Mouse (Mus musculus) midbrain, embryonic 16.5 days (tissue): Measurements from ENCODE around the gene Nol9. TPM values are rescaled to one million over a fixed set of nuclear protein-coding genes. Genes with fewer than 3 reads are reported as not detected.
"Not testable (repeated sequence)": the region's sequence is repeated elsewhere in the genome, so short reads cannot be mapped to it uniquely, and the experiment has no call there.

ENCODE experiments used
- ATAC-seq: fragments of 200-750 bp; cut with Nextera tagmentation; 2 replicates; pipeline ENCODE4 v1.8.0; 2017; ENCODE audit warnings: moderate TSS enrichment
- H3K27ac ChIP-seq: fragments of 300-500 bp; sonication (generic); 2 replicates; pipeline ENCODE4 v1.5.1; 2014; ENCODE audit warnings: mild to moderate bottlenecking, low read length, mixed read lengths
- H3K27me3 ChIP-seq: fragments of 300-500 bp; sonication (generic); 2 replicates; pipeline ENCODE4 v1.6.1; 2014; ENCODE audit warnings: low read depth, low read length, mixed read lengths; ENCODE audit not compliant: control insufficient read depth, insufficient read depth
- H3K36me3 ChIP-seq: fragments of 300-500 bp; sonication (generic); 2 replicates; pipeline ENCODE4 v1.6.1; 2014; ENCODE audit warnings: mild to moderate bottlenecking, low read length, moderate library complexity, mixed read lengths; ENCODE audit not compliant: control insufficient read depth, insufficient read depth
- H3K4me1 ChIP-seq: fragments of 300-500 bp; sonication (generic); 2 replicates; pipeline ENCODE4 v1.6.1; 2014; ENCODE audit warnings: mild to moderate bottlenecking, low read length, mixed read lengths; ENCODE audit not compliant: control insufficient read depth, insufficient read depth
- H3K4me2 ChIP-seq: fragments of 300-500 bp; sonication (generic); 2 replicates; pipeline ENCODE4 v1.6.1; 2014; ENCODE audit warnings: mild to moderate bottlenecking, low read length, mixed read lengths
- H3K4me3 ChIP-seq: fragments of 300-500 bp; sonication (generic); 2 replicates; pipeline ENCODE4 v1.5.1; 2014; ENCODE audit warnings: low read depth, mild to moderate bottlenecking, low read length, moderate library complexity, mixed read lengths
- H3K9ac ChIP-seq: fragments of 300-500 bp; sonication (generic); 2 replicates; pipeline ENCODE4 v1.6.1; 2014; ENCODE audit warnings: low read depth, low read length, mixed read lengths
- H3K9me3 ChIP-seq: fragments of 300-500 bp; sonication (generic); replicated peaks from 2 replicates; pipeline ENCODE4 v1.6.1; 2014; ENCODE audit warnings: mild to moderate bottlenecking, low read length, mixed read lengths; ENCODE audit not compliant: control insufficient read depth, poor library complexity, severe bottlenecking
- WGBS: fragments of 180-500 bp; shearing (Covaris S2); extraction: QIAGEN DNeasy Blood & Tissue Kit; methylation state at CpG from one replicate; pipeline ENCODE4 v1.1.7; 2014; 5-methylcytosine and 5-hydroxymethylcytosine counted together
- polyA plus RNA-seq: library from polyadenylated mRNA; unstranded; fragments of >200 nt; fragmentation: Nextera tagmentation; extraction: Ambion mirVana; gene quantifications from 2 replicates; pipeline ENCODE4 v1.2.1, GENCODE M21; 2015

Nol9 gene
- polyA plus RNA-seq, 1 experiment from 2014 or later, result 22.8 TPM

DNA sequence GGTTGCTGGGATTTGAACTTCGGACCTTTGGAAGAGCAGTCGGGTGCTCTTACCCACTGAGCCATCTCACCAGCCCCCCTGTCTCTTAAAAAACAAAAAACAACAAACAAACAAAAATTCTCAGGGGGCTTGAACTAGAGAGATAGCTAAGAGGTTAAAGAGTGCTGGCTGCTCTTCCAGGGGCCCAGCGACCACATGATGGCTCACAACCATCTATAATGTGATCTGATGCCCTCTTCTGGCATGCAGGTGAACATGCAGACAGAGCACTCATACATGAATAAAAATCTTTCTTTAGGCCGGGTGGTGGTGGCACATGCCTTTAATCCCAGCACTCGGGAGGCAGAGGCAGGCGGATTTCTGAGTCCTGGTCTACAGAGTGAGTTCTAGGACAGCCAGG lies 2.7 kb upstream of the Nol9 start:
- not testable (repeated sequence) for H3K27ac ChIP-seq, H3K4me2 ChIP-seq, H3K4me3 ChIP-seq, H3K9me3 ChIP-seq, H3K36me3 ChIP-seq, H3K9ac ChIP-seq, H3K4me1 ChIP-seq, H3K27me3 ChIP-seq, ATAC-seq
- WGBS, result 89% methylated on average over 6 of the region's 6 CpGs

DNA sequence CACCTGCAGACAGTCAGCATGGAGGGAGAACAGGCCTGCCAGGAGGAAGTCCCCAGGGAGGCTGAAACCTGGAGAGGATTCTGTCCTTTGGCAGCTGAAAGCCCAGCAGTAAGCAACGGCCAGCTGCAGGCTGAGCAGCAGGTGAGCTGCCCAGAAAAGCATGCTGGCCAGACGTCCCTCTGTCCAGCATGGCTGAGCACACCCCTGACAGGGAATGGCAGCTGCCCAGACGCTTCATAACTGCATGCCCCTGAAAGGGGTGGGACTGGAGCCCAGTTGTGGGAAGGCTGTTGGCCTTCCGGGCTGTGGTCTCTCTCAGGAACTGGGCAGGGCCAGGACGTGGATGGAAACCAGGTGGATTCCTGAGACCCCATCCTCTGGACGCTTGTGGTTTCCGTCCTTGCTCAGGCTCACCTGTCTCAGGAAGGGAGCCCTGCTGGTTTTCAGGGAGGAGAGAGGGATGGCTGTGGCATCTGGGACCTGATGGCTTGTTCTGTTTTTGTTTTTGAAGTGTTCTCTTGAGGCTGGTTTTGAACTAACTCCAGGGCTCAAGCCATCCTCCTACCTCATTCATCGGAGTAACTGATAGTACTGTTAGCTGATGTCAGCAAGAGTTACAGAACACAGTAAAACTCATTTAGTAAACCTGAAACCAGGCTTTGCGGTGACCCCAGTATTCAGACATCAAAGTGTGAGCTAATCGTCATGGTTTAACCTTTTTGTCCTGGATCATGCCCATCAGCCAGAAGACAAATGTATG lies 716 bp upstream of the Nol9 start, which contains the start of gene Tas1r1:
Tas1r1 (minus strand) TSS at position 344 of the 760 bp plus-strand sequence.
- Histone ChIP-seq H3K4me1 (peaks cover 9% of the 10 kb centered on the region), H3K27ac (peak within 1 kb of the TSS; percentile 36; the same call in 1 of the 2 replicates), H3K9ac (peak within 1 kb of the TSS; percentile 91), H3K9me3 (no peaks in the 10 kb centered on the region), H3K4me2 (peak within 1 kb of the TSS; percentile 98), H3K36me3 (peaks cover 11% of the 10 kb centered on the region), H3K27me3 (no peaks in the 10 kb centered on the region), H3K4me3 (peak within 1 kb of the TSS; percentile 96)
- ATAC-seq, result 0 out of 2 replicates have a peak, but pooled peaks have one; percentile 16
- 56% methylated on average over 10 of the region's 10 CpGs for WGBS

DNA sequence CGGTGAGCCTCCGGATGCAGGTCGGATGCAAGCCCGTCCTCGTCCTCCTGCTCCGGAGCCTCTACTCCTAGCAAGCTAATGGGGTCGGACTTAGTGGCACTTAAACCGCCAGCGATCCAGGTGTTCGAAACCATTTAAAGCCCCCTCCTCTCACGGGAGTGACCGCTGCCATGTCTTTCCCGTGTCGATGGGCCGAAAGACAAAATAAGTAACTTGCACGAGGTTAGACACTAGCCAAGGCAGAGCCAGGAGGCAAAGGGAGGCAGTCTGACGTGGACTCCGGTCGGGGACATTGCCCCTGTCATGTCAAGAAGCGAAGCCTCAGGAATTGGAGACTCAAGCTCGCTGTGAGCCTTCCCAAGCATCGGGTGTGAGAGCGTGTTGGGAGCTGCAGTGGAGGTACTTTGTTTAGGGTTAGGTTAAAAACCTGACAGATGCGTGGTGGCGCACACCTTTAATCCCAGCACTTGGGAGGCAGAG lies 750 bp downstream of the Nol9 start:
- 4% methylated on average over 25 of the region's 25 CpGs for WGBS
- Histone ChIP-seq H3K36me3 (peaks cover 16% of the 10 kb centered on the region), H3K9ac (peak overlapping the region; percentile 91), H3K4me1 (peaks cover 9% of the 10 kb centered on the region), H3K4me2 (peak overlapping the region; percentile 98), H3K9me3 (no peaks in the 10 kb centered on the region), H3K27ac (no peak overlapping the region), H3K4me3 (peak overlapping the region; percentile 96), H3K27me3 (no peaks in the 10 kb centered on the region)
- no peak for ATAC-seq

DNA sequence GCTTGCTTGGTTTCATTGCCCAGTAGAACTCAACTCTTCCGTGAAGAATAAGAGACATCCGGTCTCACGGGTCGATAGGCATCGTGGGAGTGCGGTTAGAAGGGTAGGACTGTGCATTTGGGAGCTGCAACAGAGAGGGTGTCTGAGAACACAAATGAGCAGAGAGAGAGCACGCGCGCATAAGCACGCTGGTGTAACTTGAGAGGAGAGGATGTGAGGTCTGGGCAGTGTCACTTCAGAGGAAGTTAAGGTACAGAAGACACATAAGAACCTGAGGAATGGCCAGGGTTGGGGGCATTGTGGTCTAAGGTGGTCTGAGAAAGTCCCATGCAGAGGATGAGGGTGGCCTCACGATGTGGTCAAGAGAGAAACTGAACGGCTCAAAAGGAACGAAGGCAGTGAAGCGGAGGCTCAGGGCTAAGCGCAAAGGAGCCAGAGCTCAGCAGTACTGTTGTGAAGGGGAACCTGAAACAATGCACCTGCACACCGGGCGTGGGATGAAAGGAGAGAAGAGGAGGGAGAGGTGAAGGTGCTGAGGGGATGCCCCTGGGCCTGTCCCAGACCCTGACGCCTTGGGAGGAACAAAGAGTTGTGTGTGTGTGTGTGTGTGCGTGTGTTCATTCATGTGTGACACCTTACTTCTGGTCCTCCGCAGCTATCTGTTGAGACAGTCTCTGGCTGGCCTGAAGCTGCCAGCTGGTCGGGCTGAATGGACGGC lies 3.0 kb downstream of the Nol9 start:
- no peak overlapping the region for H3K27ac ChIP-seq
- H3K4me1 ChIP-seq, result peaks cover 9% of the 10 kb centered on the region
- 97% methylated on average over 22 of the region's 22 CpGs for WGBS
- peaks cover 31% of the 10 kb centered on the region for H3K36me3 ChIP-seq
- no peak for ATAC-seq
- H3K4me3 ChIP-seq, result no peak overlapping the region
- no peak overlapping the region for H3K9ac ChIP-seq
- no peaks in the 10 kb centered on the region for H3K27me3 ChIP-seq
- no peaks in the 10 kb centered on the region for H3K9me3 ChIP-seq
- no peak overlapping the region for H3K4me2 ChIP-seq

DNA sequence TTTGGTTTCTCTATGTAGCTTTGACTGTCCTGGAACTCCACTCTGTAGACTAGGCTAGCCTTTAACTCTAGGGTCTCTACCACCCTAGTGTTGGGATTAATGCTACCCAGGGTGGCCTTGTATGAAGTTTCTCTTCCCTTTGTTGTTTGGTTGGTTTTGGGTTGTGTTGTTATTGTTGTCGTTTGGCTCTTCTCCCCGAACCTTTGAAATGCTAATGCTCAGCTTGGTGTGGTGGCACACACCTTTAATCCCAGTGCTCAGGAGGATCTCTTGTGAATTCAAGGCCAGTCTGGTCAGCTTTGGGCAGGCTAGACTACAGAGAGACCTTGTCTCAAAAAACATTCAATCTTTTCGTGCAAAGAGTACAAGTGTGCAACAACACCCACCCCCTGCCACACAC lies 4.0 kb downstream of the Nol9 start:
- Histone ChIP-seq H3K4me3 (no peak overlapping the region), H3K36me3 (peaks cover 40% of the 10 kb centered on the region), H3K9ac (no peak overlapping the region), H3K9me3 (no peaks in the 10 kb centered on the region), H3K27ac (no peak overlapping the region), H3K4me1 (peaks cover 9% of the 10 kb centered on the region), H3K27me3 (no peaks in the 10 kb centered on the region), H3K4me2 (no peak overlapping the region)
- no peak for ATAC-seq
- 91% methylated on average over 3 of the region's 3 CpGs for WGBS

DNA sequence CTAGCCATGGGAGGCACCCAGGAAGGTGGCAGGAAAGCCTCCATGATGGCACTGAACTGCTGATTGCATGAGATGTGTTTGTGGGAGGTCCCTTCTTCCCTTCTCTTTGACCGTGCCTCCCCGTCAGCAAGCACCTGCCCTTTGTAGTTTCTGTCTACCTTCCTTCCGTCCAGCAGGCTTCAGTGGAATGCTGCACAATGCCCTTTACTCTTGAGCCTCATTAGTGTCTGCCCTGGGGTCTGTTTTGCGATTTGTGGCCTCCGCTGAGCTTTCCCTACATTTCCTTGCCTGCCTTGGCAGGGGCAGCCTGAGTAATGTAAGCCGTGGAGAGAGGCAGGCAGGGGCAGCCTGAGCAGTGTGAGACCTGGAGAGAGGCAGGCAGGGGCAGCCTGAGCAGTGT lies 5.5 kb downstream of the Nol9 start:
- H3K9ac ChIP-seq, result no peak overlapping the region
- peaks cover 43% of the 10 kb centered on the region for H3K36me3 ChIP-seq
- no peak overlapping the region for H3K4me3 ChIP-seq
- no peak for ATAC-seq
- no peak overlapping the region for H3K4me2 ChIP-seq
- H3K27me3 ChIP-seq, result no peaks in the 10 kb centered on the region
- peaks cover 9% of the 10 kb centered on the region for H3K4me1 ChIP-seq
- WGBS, result 81% methylated on average over 6 of the region's 6 CpGs
- H3K9me3 ChIP-seq, result no peaks in the 10 kb centered on the region
- no peak overlapping the region for H3K27ac ChIP-seq

DNA sequence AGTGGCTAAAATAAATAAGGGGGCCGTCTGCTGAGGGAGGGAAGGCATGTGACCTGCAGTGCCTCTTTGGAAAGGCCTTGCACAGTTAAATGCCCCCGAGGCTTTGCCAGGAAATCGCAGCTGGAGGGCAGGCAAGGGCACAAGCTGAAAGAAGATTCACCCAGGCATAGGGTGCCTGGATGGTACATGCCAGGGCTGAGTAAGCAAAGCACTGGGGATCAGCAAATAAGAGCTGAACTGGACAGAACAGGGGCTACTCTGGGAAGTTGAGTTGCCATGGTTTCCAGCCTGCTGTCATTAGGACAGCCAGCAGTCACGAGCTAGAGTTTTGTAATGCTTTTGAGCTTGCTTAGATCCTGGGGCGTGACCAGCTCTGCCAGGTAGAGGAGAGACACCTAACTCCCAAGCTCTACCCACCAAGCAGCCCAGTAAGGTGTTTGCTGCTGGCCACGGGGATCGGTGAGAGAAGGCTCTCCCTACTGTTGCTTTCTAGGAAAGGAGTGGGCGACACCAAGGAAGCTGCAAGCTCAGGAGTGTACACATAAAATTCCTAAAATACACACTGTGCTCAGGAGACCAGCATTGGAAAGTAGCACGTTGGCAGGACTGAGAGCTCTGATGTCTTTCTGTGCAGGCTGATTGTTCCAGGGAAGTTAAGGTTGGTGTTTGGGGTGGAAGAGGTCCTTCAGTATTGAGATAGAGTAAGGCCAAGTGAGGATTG lies 23.4 kb downstream of the Nol9 start:
- Histone ChIP-seq H3K4me3 (no peak overlapping the region), H3K27me3 (no peaks in the 10 kb centered on the region), H3K36me3 (peaks cover 25% of the 10 kb centered on the region), H3K9ac (no peak overlapping the region), H3K4me2 (no peak overlapping the region), H3K9me3 (no peaks in the 10 kb centered on the region), H3K4me1 (no peaks in the 10 kb centered on the region), H3K27ac (no peak overlapping the region)
- ATAC-seq, result no peak
- 77% methylated on average over 9 of the region's 9 CpGs for WGBS

DNA sequence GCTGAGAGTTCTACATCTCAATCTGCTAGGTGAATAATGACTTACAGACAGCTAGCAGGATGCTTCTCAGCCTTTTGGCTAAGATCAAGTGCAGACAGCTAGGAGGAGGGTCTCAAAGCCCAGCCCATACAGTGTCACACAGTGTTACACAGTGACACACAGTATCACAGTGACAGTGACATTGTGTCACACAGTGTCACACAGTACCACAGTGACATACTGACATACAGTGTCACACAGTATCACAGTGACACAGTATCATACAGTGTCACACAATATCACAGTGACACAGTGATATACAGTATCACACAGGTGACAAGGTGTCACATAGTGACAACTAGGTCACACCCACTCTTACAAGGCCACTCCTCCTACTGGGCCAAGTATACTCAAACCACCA lies 28.2 kb downstream of the Nol9 start:
- Histone ChIP-seq H3K9me3 (no peaks in the 10 kb centered on the region), H3K27ac (no peak overlapping the region), H3K27me3 (no peaks in the 10 kb centered on the region), H3K4me2 (no peak overlapping the region), H3K4me3 (no peak overlapping the region), H3K9ac (no peak overlapping the region), H3K4me1 (0 out of 2 replicates have a peak, but pooled peaks cover 3% of the 10 kb centered on the region), H3K36me3 (no peaks in the 10 kb centered on the region)
- no peak for ATAC-seq
